Mouse (Mus musculus): ENCODE measurements around the gene Ints11.

GRCm38 (mm10) chr4:155932031-155932430 is 62.7 kb downstream of the Ints11 start:
- TF ChIP-seq CTCF (IDR thresholded peaks at IDR 0.05; ENCODE audit: low read depth) (no peak), EP300 (optimal IDR thresholded peaks at IDR 0.05) (no peak)

Data from stomach, postnatal 0 days (tissue).